Mouse (Mus musculus): ENCODE data around the gene Dock9. TPM values are rescaled to one million over a fixed set of nuclear protein-coding genes. Genes with fewer than 3 reads are reported as not detected.

The Dock9 gene
- total RNA-seq, 2 experiments from 2014 or later, result 256 to 267 TPM

- no peak for DNase-seq (ENCODE audit: low spot score in 2 of 2)
These were observed 251.9 kb downstream of the Dock9 start for GRCm38 (mm10) chr14:121545551-121546331.

DNA sequence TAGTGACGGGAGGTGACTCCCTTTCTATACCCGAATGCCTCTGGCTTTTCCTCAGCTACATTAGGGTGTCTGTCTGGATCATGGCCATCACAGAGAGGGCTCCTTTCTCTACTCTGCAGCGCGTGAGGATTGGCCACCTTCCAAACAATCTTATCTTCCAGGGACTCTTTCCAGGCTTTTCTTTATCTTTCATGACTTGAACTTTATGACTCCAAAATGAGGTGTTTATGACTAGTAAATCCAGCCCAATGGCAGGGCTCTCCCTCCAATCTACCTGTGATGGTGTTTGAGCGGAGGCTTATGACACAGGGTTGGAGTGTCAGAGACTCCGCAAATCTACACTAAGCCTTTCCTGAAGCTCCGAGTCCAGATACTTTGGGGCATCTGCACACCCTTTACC is 256.4 kb downstream of the Dock9 start:
- no peak for DNase-seq (ENCODE audit: low spot score in 2 of 2)

- no peak for DNase-seq (ENCODE audit: low spot score in 2 of 2)
These were observed 263.1 kb downstream of the Dock9 start for GRCm38 (mm10) chr14:121534501-121534900.

GRCm38 (mm10) chr14:121530853-121531252 is 266.8 kb downstream of the Dock9 start:
- no peak for DNase-seq (ENCODE audit: low spot score in 2 of 2)

DNA sequence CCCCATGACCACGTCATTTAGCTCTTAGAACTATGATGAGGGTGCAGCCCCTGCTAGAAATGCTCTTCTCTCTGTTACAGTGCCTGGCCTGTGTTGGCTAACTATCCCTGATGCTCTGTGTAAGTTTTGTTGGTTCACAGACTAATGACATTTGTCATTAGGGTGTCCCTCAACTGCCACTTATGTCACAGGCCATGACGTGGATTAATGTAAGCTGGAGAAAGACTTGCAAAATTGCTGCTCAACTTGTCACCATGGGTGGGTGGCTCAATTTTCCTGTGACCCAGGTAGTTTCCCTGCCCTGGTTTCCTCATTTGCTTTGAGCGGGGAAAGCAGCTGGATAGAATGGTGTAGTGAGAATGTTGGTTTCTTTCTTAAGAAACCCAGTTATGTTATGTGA is 269.8 kb downstream of the Dock9 start:
- no peak for DNase-seq (ENCODE audit: low spot score in 2 of 2)

DNA sequence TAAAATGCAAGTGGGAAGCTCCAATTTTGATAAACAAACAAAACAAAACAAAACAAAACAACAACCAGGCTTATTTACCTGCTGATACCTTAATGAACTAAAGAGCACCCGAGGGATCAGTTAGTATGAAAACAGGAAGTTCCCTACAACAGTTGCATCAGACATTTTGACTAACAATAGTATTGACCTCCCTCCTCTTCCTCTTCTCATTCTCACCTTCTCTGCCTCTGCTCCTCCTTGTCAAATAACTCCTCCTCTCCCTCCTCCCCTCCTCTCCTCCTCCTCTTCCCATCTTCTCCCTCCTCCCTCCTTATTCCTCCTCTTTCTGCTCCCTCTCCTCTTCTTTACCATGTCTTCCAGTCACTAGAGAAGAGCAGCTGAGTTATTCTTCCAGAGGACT is 270.4 kb downstream of the Dock9 start:
- no peak for DNase-seq (ENCODE audit: low spot score in 2 of 2)

- no peak for DNase-seq (ENCODE audit: low spot score in 2 of 2)
These were observed 275.9 kb downstream of the Dock9 start for GRCm38 (mm10) chr14:121521709-121522108.

DNA sequence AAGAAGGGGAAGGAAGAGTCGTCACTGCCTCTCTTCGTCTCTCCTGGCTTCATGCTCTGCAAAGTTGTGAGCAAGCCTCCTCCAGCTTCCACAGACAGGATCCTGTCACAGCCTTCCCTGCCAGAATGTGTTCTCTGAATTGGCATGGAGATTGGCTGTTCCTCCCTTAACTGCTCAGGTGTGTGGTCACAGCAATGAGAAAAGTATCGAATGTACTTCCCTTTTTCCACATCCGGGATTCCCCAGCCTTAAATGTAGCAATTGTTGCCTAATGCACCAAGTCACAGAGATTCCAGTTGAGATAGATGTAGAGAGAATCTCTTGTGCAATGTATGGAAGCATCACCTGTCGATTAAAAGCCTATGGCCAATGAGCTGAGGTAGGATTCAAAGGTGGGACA is 280.8 kb downstream of the Dock9 start:
- DNase-seq (ENCODE audit: low spot score in 2 of 2), result no peak

DNA sequence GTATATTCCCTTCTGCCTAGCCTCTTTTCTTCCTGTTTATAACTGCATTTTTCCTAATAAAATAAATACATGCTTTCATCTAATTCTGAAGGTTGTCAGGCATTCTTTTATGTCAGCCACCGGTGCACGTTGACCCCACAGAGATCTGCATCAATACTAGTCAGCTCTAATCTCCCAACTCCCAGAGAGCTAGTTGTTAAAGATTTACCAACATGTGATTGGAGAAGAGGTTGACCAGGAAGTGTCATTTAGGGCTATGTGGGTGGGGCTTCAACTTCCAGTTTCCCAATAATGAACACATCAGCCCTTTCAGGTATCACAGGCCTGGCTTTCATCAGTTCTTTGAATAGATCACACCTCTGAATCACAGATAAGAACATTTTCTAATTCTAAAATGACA is 288.7 kb downstream of the Dock9 start:
- DNase-seq (ENCODE audit: low spot score in 2 of 2), result no peak

DNA sequence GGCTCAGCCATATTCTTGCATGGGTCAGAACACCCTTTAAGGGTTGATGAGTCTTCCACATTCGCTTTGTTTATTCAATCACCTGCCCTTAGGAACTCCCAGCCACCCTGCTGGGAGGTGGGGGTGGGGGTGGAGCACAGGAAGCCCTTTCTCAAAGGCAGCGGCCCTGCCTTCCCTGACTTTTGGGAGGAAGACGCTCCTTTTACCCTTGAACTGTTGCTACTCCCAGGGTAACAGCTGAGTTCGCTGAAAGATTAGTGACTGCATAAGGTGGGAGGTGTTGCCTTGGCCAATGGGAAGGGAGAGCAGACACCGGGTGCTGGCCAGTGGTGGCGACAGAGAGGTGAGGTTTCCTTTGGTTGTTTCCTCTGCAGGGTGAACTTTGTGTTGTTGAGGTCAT is 291.3 kb downstream of the Dock9 start:
- DNase-seq (ENCODE audit: low spot score in 2 of 2), result no peak

DNA sequence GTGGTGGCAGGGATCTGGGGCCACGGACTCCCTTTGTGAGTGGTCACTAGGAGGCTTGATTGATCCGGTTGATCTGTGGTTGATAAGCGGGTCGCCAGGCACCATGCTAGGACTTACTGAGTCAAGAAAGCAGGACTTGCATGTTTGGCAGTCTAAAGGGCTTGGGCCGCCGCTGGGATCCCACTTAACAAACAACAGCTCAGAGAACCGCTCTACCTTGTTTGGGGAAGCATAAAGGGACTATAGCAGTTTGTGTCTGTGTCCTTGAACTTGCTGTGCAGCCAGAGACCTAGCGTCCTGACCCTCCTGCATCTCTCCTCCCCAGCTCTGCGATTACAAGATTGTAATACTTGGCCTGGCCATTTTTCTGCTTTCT is 292.2 kb downstream of the Dock9 start:
- no peak for DNase-seq (ENCODE audit: low spot score in 2 of 2)

- DNase-seq (ENCODE audit: low spot score in 2 of 2), result no peak
These were observed 292.7 kb downstream of the Dock9 start, which contains the start of gene Slc15a1 for GRCm38 (mm10) chr14:121504781-121505484. TSS of gene Slc15a1 (minus strand) at chr14:121505252.

GRCm38 (mm10) chr14:121500577-121500976 is 297.1 kb downstream of the Dock9 start:
- no peak for DNase-seq (ENCODE audit: low spot score in 2 of 2)

- no peak for DNase-seq (ENCODE audit: low spot score in 2 of 2)
These were observed 297.9 kb downstream of the Dock9 start for GRCm38 (mm10) chr14:121499769-121500168.

DNA sequence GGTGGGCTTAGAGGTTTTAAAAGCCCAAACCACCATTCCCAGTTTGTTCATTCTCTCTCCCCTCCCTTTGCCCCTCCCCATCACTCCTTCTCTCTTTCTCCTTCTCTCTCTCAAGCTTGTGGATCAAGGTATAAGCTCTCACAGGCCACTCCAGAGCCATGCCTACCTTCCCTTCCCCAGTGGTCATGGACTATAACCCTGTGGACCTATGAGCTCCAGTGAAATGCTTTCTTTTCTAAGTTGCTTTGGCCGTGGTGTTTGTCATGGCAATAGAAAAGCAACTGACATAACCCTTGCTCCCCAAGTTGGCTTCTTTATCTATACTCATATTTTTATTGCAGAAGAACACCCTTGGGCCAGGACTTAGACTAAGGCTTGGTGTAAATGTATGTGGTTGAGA is 299.8 kb downstream of the Dock9 start:
- no peak for DNase-seq (ENCODE audit: low spot score in 2 of 2)

DNA sequence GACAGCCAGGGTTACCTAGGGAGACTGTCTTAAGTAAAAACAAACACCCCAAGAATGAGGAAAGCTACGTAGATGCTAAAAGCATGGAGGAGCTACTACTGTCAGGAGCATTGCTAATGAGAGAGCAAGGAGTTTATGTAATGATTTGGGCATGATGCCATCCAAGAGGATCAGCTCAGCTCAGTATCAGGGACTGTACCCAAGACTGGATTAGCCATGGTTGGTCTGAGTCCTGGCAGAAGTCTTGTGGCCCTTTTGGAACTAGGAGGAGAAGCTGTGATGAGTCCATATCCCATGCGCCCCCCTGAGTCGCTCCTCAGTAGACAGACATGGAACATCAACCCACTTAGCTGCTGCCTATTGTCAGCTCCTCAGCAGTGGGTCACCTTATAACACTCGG is 301.9 kb downstream of the Dock9 start:
- DNase-seq (ENCODE audit: low spot score in 2 of 2), result no peak

GRCm38 (mm10) chr14:121495120-121495519 is 302.5 kb downstream of the Dock9 start:
- DNase-seq (ENCODE audit: low spot score in 2 of 2), result no peak

- DNase-seq (ENCODE audit: low spot score in 2 of 2), result no peak
These were observed 303.4 kb downstream of the Dock9 start for GRCm38 (mm10) chr14:121494238-121494637.

GRCm38 (mm10) chr14:121493712-121494111 is 303.9 kb downstream of the Dock9 start:
- no peak for DNase-seq (ENCODE audit: low spot score in 2 of 2)

- no peak for DNase-seq (ENCODE audit: low spot score in 2 of 2)
These were observed 305.3 kb downstream of the Dock9 start for GRCm38 (mm10) chr14:121492328-121492727.

Data from layer of hippocampus, postnatal 14 days (tissue).